Mouse (Mus musculus): Measurements from ENCODE around the gene Glra3.
A peak's percentile ranks its signal among the peaks of the same experiment; 100 is the strongest.

Gene Glra3

GRCm38 (mm10) chr8:55939870-55940525, at the start of gene Glra3:
Gene Glra3 (plus strand): TSS chr8:55940460.
- no peak for DNase-seq (ENCODE audit: low read depth, low spot score)

- no peak for DNase-seq (ENCODE audit: low read depth, low spot score)
These were observed 33.4 kb upstream of the Glra3 start, which contains the start of gene Adam29 for GRCm38 (mm10) chr8:55906848-55907247. Gene Adam29 (minus strand): TSS chr8:55906948.

GRCm38 (mm10) chr8:55940526-55940880, 243 bp downstream of the Glra3 start:
- DNase-seq (ENCODE audit: low read depth, low spot score): no peak

GRCm38 (mm10) chr8:55964759-55965320, 24.6 kb downstream of the Glra3 start:
- DNase-seq (ENCODE audit: low read depth, low spot score): no peak

GRCm38 (mm10) chr8:55997859-55998258, 57.6 kb downstream of the Glra3 start:
- DNase-seq (ENCODE audit: low read depth, low spot score): no peak

- no peak for DNase-seq (ENCODE audit: low read depth, low spot score)
These were observed 114.1 kb downstream of the Glra3 start for GRCm38 (mm10) chr8:56054324-56054723.

GRCm38 (mm10) chr8:56063081-56063480, 122.8 kb downstream of the Glra3 start:
- peak; percentile 10 for DNase-seq (ENCODE audit: low read depth, low spot score)

GRCm38 (mm10) chr8:56070486-56071254, 130.4 kb downstream of the Glra3 start:
- no peak for DNase-seq (ENCODE audit: low read depth, low spot score)

GRCm38 (mm10) chr8:56083654-56084053, 143.4 kb downstream of the Glra3 start:
- DNase-seq (ENCODE audit: low read depth, low spot score): no peak

- DNase-seq (ENCODE audit: low read depth, low spot score): no peak
These were observed 154.1 kb downstream of the Glra3 start for GRCm38 (mm10) chr8:56094385-56094784.

- no peak for DNase-seq (ENCODE audit: low read depth, low spot score)
These were observed 170.0 kb downstream of the Glra3 start for GRCm38 (mm10) chr8:56110296-56110695.

GRCm38 (mm10) chr8:56129357-56129756, 189.1 kb downstream of the Glra3 start:
- DNase-seq (ENCODE audit: low read depth, low spot score): no peak

- no peak for DNase-seq (ENCODE audit: low read depth, low spot score)
These were observed 210.4 kb downstream of the Glra3 start for GRCm38 (mm10) chr8:56150697-56151096.

- DNase-seq (ENCODE audit: low read depth, low spot score): no peak
These were observed 211.3 kb downstream of the Glra3 start for GRCm38 (mm10) chr8:56151574-56151973.

GRCm38 (mm10) chr8:56158966-56159365, 218.7 kb downstream of the Glra3 start:
- DNase-seq (ENCODE audit: low read depth, low spot score): no peak
